Mouse (Mus musculus): Measurements from ENCODE around the gene Gm47996. TPM values are rescaled to one million over a fixed set of nuclear protein-coding genes. Genes with fewer than 3 reads are reported as not detected.

The Gm47996 gene
- polyA plus RNA-seq, 1 experiment from 2014 or later, result not detected

DNA sequence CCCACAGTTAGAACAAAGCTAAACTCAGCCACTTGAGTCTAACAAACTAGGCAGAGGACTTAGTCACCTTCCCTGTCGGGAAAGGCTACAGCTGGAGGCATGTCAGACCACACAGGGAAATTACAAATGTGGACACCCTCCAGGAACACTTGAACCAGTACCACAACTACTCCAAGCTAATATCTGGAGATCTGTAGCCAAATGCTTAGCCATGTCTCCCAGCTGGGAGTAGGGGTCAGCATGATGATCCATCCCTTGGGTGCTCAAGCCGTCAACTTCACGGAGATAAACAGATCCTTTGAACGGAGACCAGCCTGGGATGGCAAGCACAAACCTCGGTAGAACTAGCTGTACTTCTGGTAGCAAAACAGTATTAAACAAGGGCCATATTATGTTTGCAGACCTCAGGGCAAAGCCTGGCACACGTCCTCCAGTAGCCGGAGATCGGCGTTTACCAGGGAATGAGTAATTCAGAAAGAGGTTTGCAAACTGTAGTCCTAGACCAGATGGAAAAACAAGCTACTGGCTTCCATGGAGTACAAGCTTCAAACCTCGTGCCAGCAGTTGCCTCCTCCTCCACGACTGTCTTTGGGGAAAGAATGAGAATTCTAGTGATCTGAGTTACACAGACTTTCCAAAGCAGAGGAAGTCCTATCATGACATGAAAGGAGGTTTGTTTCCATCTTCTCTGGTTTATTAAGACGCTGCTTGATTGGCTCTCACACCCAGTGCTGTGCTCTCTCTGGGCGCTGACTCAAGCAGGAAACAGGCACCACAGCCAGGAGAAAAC is 26.4 kb downstream of the Gm47996 start:
- peaks cover 8 to 16% of the 10 kb centered on the region in 2 experiments for H3K4me1 ChIP-seq (ENCODE audit: control insufficient read depth in 2 of 2, insufficient read depth in 2 of 2, low read length in 2 of 2)
- no peak overlapping the region for H3K9ac ChIP-seq (ENCODE audit: low read length)
- no peak overlapping the region; the same call in 1 of the 2 replicates for H3K4me2 ChIP-seq (ENCODE audit: low read length)
- no peak overlapping the region for H3K4me3 ChIP-seq (ENCODE audit: control insufficient read depth in 1 of 2, insufficient read depth in 1 of 2, low read depth in 1 of 2, low read length in 2 of 2)
- H3K36me3 ChIP-seq (ENCODE audit: control insufficient read depth, insufficient read depth, low read length), result no peaks in the 10 kb centered on the region
- no peaks in the 10 kb centered on the region for H3K27me3 ChIP-seq (ENCODE audit: control insufficient read depth, insufficient read depth, low read length)
- 56% methylated on average over 13 of the region's 13 CpGs for WGBS
- peak overlapping the region; percentile 58 to 61 for H3K27ac ChIP-seq (replicated peaks in 1 of 2; ENCODE audit: control insufficient read depth in 1 of 2, insufficient read depth in 1 of 2, low read depth in 2 of 2, low read length in 2 of 2)
- H3K9me3 ChIP-seq (ENCODE audit: control insufficient read depth, low read length), result peaks cover 9% of the 10 kb centered on the region; the same call in 1 of the 2 replicates
- peak; percentile 72; the same call in 1 of the 2 replicates for ATAC-seq (ENCODE audit: insufficient number of reproducible peaks, insufficient read depth, low FRiP score, low read depth)

DNA sequence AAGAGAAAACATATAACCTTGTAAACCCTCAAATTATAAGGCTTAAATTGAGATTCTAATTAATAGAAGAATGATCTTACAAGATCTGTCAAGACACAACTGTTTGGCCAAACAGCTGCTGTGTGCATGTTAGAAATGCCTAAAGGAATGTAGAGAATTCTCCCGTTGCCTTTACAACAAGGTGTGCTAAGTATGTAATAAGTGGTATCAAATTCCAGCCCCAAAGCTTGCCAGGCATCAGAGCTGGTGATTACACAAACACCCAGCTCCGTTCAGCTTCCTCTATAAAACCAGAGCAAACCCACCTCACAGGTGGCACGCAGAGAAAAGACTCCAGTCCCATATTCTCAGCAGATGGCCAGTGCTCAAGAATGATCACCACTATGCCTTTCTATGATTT is 27.8 kb downstream of the Gm47996 start:
- H3K4me3 ChIP-seq (ENCODE audit: control insufficient read depth in 1 of 2, insufficient read depth in 1 of 2, low read depth in 1 of 2, low read length in 2 of 2), result no peak overlapping the region
- H3K27me3 ChIP-seq (ENCODE audit: control insufficient read depth, insufficient read depth, low read length), result no peaks in the 10 kb centered on the region
- no peak overlapping the region for H3K27ac ChIP-seq (replicated peaks in 1 of 2; ENCODE audit: control insufficient read depth in 1 of 2, insufficient read depth in 1 of 2, low read depth in 2 of 2, low read length in 2 of 2)
- H3K9ac ChIP-seq (ENCODE audit: low read length), result no peak overlapping the region
- no peaks in the 10 kb centered on the region for H3K36me3 ChIP-seq (ENCODE audit: control insufficient read depth, insufficient read depth, low read length)
- 45% methylated on average over 3 of the region's 3 CpGs for WGBS
- H3K4me2 ChIP-seq (ENCODE audit: low read length), result no peak overlapping the region
- no peak for ATAC-seq (ENCODE audit: insufficient number of reproducible peaks, insufficient read depth, low FRiP score, low read depth)
- peaks cover 9% of the 10 kb centered on the region; the same call in 1 of the 2 replicates for H3K9me3 ChIP-seq (ENCODE audit: control insufficient read depth, low read length)
- H3K4me1 ChIP-seq (ENCODE audit: control insufficient read depth in 2 of 2, insufficient read depth in 2 of 2, low read length in 2 of 2), result peaks cover 8 to 16% of the 10 kb centered on the region in 2 experiments

DNA sequence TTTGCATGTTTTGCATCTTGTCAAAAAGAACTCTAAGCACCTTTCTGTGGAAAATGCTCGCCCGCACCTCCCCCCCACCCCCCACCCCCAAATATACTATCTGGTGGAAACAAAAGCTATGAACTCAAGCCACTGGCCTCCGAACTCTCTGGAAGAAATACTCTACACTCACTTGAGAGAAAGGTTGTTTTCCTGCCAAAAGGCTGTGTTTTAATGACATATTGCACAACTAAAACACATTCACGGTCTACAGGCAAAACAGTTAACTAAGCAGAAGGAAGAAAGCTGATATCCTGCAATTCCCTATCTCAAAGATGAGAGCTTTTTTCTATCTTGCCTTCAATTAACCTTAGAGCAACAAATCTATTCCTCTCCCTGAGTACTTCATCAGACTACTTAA is 33.4 kb downstream of the Gm47996 start:
- no peaks in the 10 kb centered on the region for H3K36me3 ChIP-seq (ENCODE audit: control insufficient read depth, insufficient read depth, low read length)
- 89% methylated on average over 4 of the region's 4 CpGs for WGBS
- no peak overlapping the region for H3K4me3 ChIP-seq (ENCODE audit: control insufficient read depth in 1 of 2, insufficient read depth in 1 of 2, low read depth in 1 of 2, low read length in 2 of 2)
- peaks cover 6% of the 10 kb centered on the region; the same call in 1 of the 2 replicates for H3K9me3 ChIP-seq (ENCODE audit: control insufficient read depth, low read length)
- H3K4me2 ChIP-seq (ENCODE audit: low read length), result no peak overlapping the region
- ATAC-seq (ENCODE audit: insufficient number of reproducible peaks, insufficient read depth, low FRiP score, low read depth), result no peak
- no peak overlapping the region for H3K27ac ChIP-seq (replicated peaks in 1 of 2; ENCODE audit: control insufficient read depth in 1 of 2, insufficient read depth in 1 of 2, low read depth in 2 of 2, low read length in 2 of 2)
- no peaks in the 10 kb centered on the region for H3K27me3 ChIP-seq (ENCODE audit: control insufficient read depth, insufficient read depth, low read length)
- H3K4me1 ChIP-seq (ENCODE audit: control insufficient read depth in 2 of 2, insufficient read depth in 2 of 2, low read length in 2 of 2), result no peaks in the 10 kb centered on the region; a peak in 1 of 4 replicates
- no peak overlapping the region for H3K9ac ChIP-seq (ENCODE audit: low read length)

DNA sequence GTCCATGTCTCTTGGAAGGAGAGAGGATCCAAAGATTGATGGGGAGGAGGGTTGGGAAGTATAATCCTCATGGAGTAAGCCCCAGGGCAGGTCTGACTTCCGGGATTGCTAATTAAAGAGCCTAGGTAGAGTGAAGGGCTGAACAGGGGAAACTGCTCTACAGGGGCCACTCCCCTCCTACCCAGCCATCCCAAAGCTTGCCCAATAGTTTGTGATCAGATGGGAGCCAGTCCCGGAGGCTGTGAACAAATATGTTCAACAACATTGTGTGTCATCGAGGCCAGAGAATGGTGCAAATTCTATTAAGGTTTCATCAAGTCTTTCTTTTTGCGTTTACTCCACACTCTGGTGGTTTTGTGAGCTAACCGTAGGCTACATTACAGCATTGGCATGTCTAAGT is 34.1 kb downstream of the Gm47996 start:
- Histone ChIP-seq H3K4me3 (ENCODE audit: control insufficient read depth in 1 of 2, insufficient read depth in 1 of 2, low read depth in 1 of 2, low read length in 2 of 2) (no peak overlapping the region), H3K4me2 (ENCODE audit: low read length) (no peak overlapping the region), H3K27me3 (ENCODE audit: control insufficient read depth, insufficient read depth, low read length) (no peaks in the 10 kb centered on the region), H3K9me3 (ENCODE audit: control insufficient read depth, low read length) (peaks cover 6% of the 10 kb centered on the region; the same call in 1 of the 2 replicates), H3K27ac (replicated peaks in 1 of 2; ENCODE audit: control insufficient read depth in 1 of 2, insufficient read depth in 1 of 2, low read depth in 2 of 2, low read length in 2 of 2) (no peak overlapping the region), H3K9ac (ENCODE audit: low read length) (no peak overlapping the region), H3K4me1 (ENCODE audit: control insufficient read depth in 2 of 2, insufficient read depth in 2 of 2, low read length in 2 of 2) (no peaks in the 10 kb centered on the region), H3K36me3 (ENCODE audit: control insufficient read depth, insufficient read depth, low read length) (no peaks in the 10 kb centered on the region)
- ATAC-seq (ENCODE audit: insufficient number of reproducible peaks, insufficient read depth, low FRiP score, low read depth), result no peak
- WGBS, result 87% methylated on average over 5 of the region's 5 CpGs

DNA sequence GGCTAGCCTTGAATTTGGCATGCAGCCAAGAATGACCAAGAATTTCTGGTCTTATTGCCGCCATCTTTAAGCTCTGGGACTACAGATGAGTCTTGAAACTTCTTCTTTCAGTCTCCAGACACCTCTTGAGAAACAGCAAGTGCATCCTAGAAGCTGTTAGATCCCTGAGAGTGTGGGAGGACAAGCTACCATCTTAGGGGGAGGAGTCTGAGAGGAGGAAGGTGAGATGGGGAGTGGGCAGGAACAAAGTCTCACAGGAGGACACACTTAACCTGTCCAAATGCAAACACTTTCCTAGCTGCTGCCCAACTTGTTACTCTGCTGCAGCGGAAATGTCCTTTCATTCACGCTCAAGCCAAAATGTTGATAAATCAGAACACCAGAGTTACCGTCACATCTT is 34.8 kb downstream of the Gm47996 start:
- H3K9me3 ChIP-seq (ENCODE audit: control insufficient read depth, low read length), result peaks cover 6% of the 10 kb centered on the region; the same call in 1 of the 2 replicates
- H3K36me3 ChIP-seq (ENCODE audit: control insufficient read depth, insufficient read depth, low read length), result no peaks in the 10 kb centered on the region
- H3K27ac ChIP-seq (replicated peaks in 1 of 2; ENCODE audit: control insufficient read depth in 1 of 2, insufficient read depth in 1 of 2, low read depth in 2 of 2, low read length in 2 of 2), result no peak overlapping the region
- no peak overlapping the region for H3K9ac ChIP-seq (ENCODE audit: low read length)
- no peak for ATAC-seq (ENCODE audit: insufficient number of reproducible peaks, insufficient read depth, low FRiP score, low read depth)
- H3K4me3 ChIP-seq (ENCODE audit: control insufficient read depth in 1 of 2, insufficient read depth in 1 of 2, low read depth in 1 of 2, low read length in 2 of 2), result no peak overlapping the region
- 90% methylated on average over 4 of the region's 4 CpGs for WGBS
- H3K27me3 ChIP-seq (ENCODE audit: control insufficient read depth, insufficient read depth, low read length), result no peaks in the 10 kb centered on the region
- no peak overlapping the region for H3K4me2 ChIP-seq (ENCODE audit: low read length)
- no peaks in the 10 kb centered on the region for H3K4me1 ChIP-seq (ENCODE audit: control insufficient read depth in 2 of 2, insufficient read depth in 2 of 2, low read length in 2 of 2)

DNA sequence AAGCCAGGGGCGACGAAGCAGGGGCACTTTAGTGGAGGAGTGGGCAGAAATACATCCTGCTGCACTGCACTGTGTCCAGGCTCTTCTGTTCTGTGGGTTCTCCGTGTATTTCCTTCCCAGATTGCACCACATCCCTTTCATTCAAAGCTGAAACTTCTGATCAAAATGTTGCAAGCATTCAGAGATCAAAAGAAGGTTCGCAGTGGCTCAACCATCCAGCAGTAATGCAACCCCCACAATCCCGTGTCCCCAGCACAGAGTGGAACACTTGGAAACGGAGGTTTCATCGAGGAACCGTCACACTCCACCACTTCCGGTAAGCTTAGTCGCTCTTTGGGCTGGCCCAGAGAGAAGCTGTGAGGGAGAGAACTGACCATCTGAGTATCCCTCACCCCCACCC is 35.2 kb downstream of the Gm47996 start:
- Histone ChIP-seq H3K27me3 (ENCODE audit: control insufficient read depth, insufficient read depth, low read length) (no peaks in the 10 kb centered on the region), H3K4me1 (ENCODE audit: control insufficient read depth in 2 of 2, insufficient read depth in 2 of 2, low read length in 2 of 2) (no peaks in the 10 kb centered on the region), H3K9me3 (ENCODE audit: control insufficient read depth, low read length) (peaks cover 4% of the 10 kb centered on the region; the same call in 1 of the 2 replicates), H3K36me3 (ENCODE audit: control insufficient read depth, insufficient read depth, low read length) (no peaks in the 10 kb centered on the region), H3K4me2 (ENCODE audit: low read length) (no peak overlapping the region), H3K4me3 (ENCODE audit: control insufficient read depth in 1 of 2, insufficient read depth in 1 of 2, low read depth in 1 of 2, low read length in 2 of 2) (no peak overlapping the region), H3K27ac (replicated peaks in 1 of 2; ENCODE audit: control insufficient read depth in 1 of 2, insufficient read depth in 1 of 2, low read depth in 2 of 2, low read length in 2 of 2) (no peak overlapping the region), H3K9ac (ENCODE audit: low read length) (no peak overlapping the region)
- 81% methylated on average over 10 of the region's 10 CpGs for WGBS
- no peak for ATAC-seq (ENCODE audit: insufficient number of reproducible peaks, insufficient read depth, low FRiP score, low read depth)

DNA sequence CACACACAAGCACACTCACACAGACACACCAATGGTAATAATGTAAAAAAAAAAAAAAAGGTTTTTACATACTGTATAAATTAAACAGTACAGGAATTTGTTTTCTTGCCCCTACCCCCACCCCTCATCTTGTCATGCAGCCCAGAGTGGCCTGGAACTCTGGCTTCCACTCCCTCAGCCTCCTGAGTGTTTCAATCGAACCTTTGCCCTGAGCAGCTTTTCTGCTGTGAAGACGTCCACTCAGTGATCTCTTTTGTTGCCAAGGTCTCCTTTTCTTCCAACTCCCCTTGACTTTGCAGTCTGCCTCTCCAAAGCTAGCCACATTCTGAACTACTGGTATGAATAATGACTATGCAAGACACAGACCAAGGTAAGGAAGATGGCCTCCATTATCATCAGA is 35.9 kb downstream of the Gm47996 start:
- ATAC-seq (ENCODE audit: insufficient number of reproducible peaks, insufficient read depth, low FRiP score, low read depth), result no peak
- Histone ChIP-seq H3K9me3 (ENCODE audit: control insufficient read depth, low read length) (no peaks in the 10 kb centered on the region), H3K27ac (replicated peaks in 1 of 2; ENCODE audit: control insufficient read depth in 1 of 2, insufficient read depth in 1 of 2, low read depth in 2 of 2, low read length in 2 of 2) (no peak overlapping the region), H3K36me3 (ENCODE audit: control insufficient read depth, insufficient read depth, low read length) (no peaks in the 10 kb centered on the region), H3K27me3 (ENCODE audit: control insufficient read depth, insufficient read depth, low read length) (no peaks in the 10 kb centered on the region), H3K4me2 (ENCODE audit: low read length) (no peak overlapping the region), H3K4me3 (ENCODE audit: control insufficient read depth in 1 of 2, insufficient read depth in 1 of 2, low read depth in 1 of 2, low read length in 2 of 2) (no peak overlapping the region), H3K4me1 (ENCODE audit: control insufficient read depth in 2 of 2, insufficient read depth in 2 of 2, low read length in 2 of 2) (peaks cover 2 to 4% of the 10 kb centered on the region in 2 experiments; a peak in 2 of 4 replicates), H3K9ac (ENCODE audit: low read length) (no peak overlapping the region)
- 72% methylated on average over 2 of the region's 2 CpGs for WGBS

All from heart, embryonic 14.5 days (tissue).